ENCODE assay signal across 8 mouse cellular contexts in genomic region chr5:66337025-66337968, GRCm38 (mm10).
DNase-seq lines count a peak whose midpoint lies in the region; ATAC-seq and TF ChIP-seq lines count a peak whose summit lies in the region.

No protein-coding gene starts in this region.

- no peak overlapping the region for H3K27ac ChIP-seq in bone marrow, adult 2 months (ENCODE audit: control insufficient read depth, insufficient read depth, low read depth, low read length, poor library complexity)
- H3K27ac ChIP-seq in forebrain, embryonic 10.5 days = peak overlapping the region; percentile 83

- WGBS in bone marrow, adult 2 months = 8% methylated on average over 38 of the region's 38 CpGs
- WGBS in forebrain, embryonic 10.5 days = 7% methylated on average over 38 of the region's 38 CpGs

- H3K4me1 ChIP-seq in E14TG2a.4 (replicated peaks; ENCODE audit: low read depth, low read length) = peaks cover 44% of the 10 kb centered on the region
- no peaks in the 10 kb centered on the region; the same call in none of the 2 replicates for H3K4me1 ChIP-seq in bone marrow, adult 2 months (ENCODE audit: control insufficient read depth, insufficient read depth, low read length)
- H3K4me1 ChIP-seq in forebrain, embryonic 10.5 days = peaks cover 41% of the 10 kb centered on the region

- H3K36me3 ChIP-seq in E14TG2a.4 (ENCODE audit: insufficient read depth, low read length) = no peaks in the 10 kb centered on the region
- no peaks in the 10 kb centered on the region for H3K36me3 ChIP-seq in forebrain, embryonic 10.5 days (replicated peaks)
- H3K36me3 ChIP-seq in splenic B cell, adult 2 months (ENCODE audit: control insufficient read depth, insufficient read depth, low read length, poor library complexity, severe bottlenecking) = no peaks in the 10 kb centered on the region

- TF ChIP-seq POLR2A in bone marrow, adult 2 months (IDR thresholded peaks at IDR 0.05; ENCODE audit: borderline replicate concordance, control insufficient read depth, low read depth, low read length) = peak; percentile 27; the same call in 1 of the 2 replicates

- no peak for TF ChIP-seq CTCF in E14TG2a.4 (conservative IDR thresholded peaks at IDR 0.05; ENCODE audit: low read length)
- no peak for TF ChIP-seq CTCF in bone marrow, adult 2 months (IDR thresholded peaks at IDR 0.05; ENCODE audit: control insufficient read depth, insufficient read depth, low read length)

- H3K4me3 ChIP-seq in E14TG2a.4 (replicated peaks; ENCODE audit: low read length) = peak overlapping the region; percentile 77
- H3K4me3 ChIP-seq in bone marrow, adult 2 months (replicated peaks; ENCODE audit: control insufficient read depth, low read depth, low read length) = no peak overlapping the region
- peak overlapping the region; percentile 63 for H3K4me3 ChIP-seq in forebrain, embryonic 10.5 days

- peaks cover 19% of the 10 kb centered on the region for H3K27me3 ChIP-seq in E14TG2a.4 (ENCODE audit: insufficient read depth, low read length)
- peaks cover 39% of the 10 kb centered on the region for H3K27me3 ChIP-seq in forebrain, embryonic 10.5 days (ENCODE audit: poor library complexity, severe bottlenecking)
- H3K27me3 ChIP-seq in splenic B cell, adult 2 months (ENCODE audit: control insufficient read depth, insufficient read depth, low read length, poor library complexity, severe bottlenecking) = no peaks in the 10 kb centered on the region

- DNase-seq in forebrain, embryonic 10.5 days (ENCODE audit: extremely low spot score, low spot score) = peak; percentile 75
- DNase-seq in heart, postnatal 10 days = peak; percentile 72 to 73
- peak; percentile 75 for DNase-seq in kidney, postnatal 10 days
- DNase-seq in lung, postnatal 4 days = peak; percentile 46 to 65
- peak; percentile 29 for DNase-seq in splenic B cell, adult 2 months (ENCODE audit: low read depth, low spot score)

- H3K9me3 ChIP-seq in E14TG2a.4 (ENCODE audit: low read length) = no peaks in the 10 kb centered on the region
- H3K9me3 ChIP-seq in forebrain, embryonic 10.5 days = no peaks in the 10 kb centered on the region

- intact Hi-C loops in heart, postnatal 10 days (cut with DNase I) = no loop called here

- no peak for ATAC-seq in monocyte, adult 5-6 weeks (replicated peaks; ENCODE audit: insufficient number of reproducible peaks, low FRiP score, low TSS enrichment, poor library complexity, severe bottlenecking)
